Mouse (Mus musculus) neutrophil, adult 5-6 weeks (primary cell): ENCODE measurements around the gene Adgrb3. TPM values are rescaled to one million over a fixed set of nuclear protein-coding genes. Genes with fewer than 3 reads are reported as not detected.

Experiments
- ATAC-seq: fragments of 151-379, 151-347 bp; 2 replicates; pipeline ENCODE4 v1.8.0; 2017; ENCODE audit warnings: mild to moderate bottlenecking, moderate TSS enrichment; ENCODE audit not compliant: insufficient number of reproducible peaks, poor library complexity, low FRiP score, severe bottlenecking; ENCODE audit errors: extremely low read depth
- total RNA-seq: library from RNA; stranded (forward); fragments of 200-1000 nt; gene quantifications from 2 replicates; pipeline ENCODE4 v1.2.3, GENCODE M21; 2017

The Adgrb3 gene
- total RNA-seq, 1 experiment from 2014 or later, result 0.23 TPM

GRCm38 (mm10) chr1:25181881-25182280, 647.6 kb downstream of the Adgrb3 start:
- ATAC-seq, result no peak

DNA sequence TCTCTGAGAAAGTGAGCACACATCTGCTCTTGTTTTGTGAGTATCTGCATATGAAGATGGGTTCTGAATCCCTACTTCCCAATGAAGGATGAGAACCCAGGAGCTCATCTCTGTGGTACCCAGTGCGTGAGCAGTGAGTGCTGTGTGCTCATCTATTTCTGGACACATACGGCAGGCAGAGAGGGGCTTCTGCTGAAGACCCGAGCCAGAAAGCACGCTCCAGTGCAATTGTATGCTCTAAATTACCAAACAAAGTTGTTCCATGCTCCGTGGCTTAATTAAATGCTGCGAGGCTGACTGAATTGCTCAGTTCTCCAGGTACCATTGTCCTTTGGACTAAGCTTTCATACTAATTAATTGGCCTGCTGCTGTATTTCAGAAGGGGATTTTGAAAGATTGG, 648.9 kb downstream of the Adgrb3 start:
- no peak for ATAC-seq

DNA sequence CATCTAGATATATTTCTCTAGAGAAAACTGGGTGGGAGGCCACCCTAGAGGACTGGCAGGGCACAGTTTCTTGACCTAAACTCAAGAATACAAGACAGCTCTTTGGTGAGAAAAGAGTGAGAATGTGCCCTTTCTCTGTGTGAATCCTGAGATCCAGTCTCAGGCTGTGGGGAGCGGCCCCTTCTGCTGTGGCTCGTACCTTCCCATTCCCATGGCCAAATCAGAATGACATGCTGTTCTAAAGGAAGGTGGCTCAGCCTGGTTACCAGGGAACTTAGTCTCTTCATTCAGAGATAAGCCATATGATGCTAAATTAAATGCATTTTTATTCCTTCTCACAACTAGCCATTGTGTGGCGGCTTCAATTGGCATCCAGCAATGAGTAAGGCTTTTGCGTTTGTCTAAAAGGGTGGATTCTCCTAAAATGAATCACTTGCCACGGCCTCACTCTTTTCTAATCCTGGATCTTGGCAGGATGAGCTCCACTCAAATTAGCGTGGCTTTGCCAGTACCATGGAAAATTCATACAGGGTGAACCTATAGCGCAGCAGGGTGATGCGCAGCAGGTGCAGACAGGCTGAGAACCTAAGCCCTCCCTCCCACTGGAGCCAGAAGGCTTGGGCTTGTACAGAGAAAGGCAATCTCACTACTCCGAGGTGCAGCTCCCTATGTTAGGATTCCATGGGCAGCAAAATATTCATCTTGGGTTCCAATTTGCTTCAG, 649.5 kb downstream of the Adgrb3 start:
- no peak for ATAC-seq

- ATAC-seq, result no peak
Observed at GRCm38 (mm10) chr1:25178347-25179130, 651.0 kb downstream of the Adgrb3 start.

- no peak for ATAC-seq
Observed at GRCm38 (mm10) chr1:25167120-25167519, 662.4 kb downstream of the Adgrb3 start.

DNA sequence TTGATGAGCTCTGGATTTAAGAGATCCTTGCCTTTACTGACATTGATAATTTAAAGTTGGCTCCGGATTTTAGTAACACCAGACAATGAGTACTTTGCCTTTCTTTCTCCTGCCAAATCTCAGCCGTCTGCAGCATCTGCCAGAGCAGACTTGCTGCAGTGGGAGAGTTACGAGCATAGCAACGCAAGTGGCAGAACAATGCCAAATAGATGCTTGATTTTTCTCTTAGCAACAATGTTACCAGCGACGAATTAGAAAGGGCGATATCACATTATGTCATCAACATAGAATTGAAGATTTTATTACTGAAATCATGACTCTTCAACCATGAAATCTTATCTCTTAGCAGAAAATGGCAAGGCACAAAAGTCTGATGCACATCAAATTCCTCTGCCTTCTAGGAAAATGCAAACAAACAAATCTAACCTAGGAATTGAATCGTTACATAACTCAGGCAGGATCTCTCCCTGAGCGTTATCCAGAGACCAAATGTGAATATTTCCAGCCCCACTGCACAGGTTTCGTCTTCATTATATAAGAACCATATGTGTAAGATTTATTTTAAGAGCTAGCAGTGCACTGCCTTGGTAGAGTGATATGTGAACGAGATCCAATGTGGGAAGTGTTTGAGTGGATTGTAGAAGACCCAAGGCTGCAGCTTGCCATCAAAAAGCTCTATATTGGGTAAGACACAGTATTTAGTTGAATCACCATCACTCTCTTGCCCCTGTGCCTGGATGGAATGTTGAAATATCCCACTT, 663.3 kb downstream of the Adgrb3 start:
- ATAC-seq, result no peak

- ATAC-seq, result no peak
Observed at GRCm38 (mm10) chr1:25163561-25163960, 665.9 kb downstream of the Adgrb3 start.

GRCm38 (mm10) chr1:25146206-25146605, 683.3 kb downstream of the Adgrb3 start:
- ATAC-seq, result no peak

GRCm38 (mm10) chr1:25132150-25132824, 697.2 kb downstream of the Adgrb3 start:
- no peak for ATAC-seq

DNA sequence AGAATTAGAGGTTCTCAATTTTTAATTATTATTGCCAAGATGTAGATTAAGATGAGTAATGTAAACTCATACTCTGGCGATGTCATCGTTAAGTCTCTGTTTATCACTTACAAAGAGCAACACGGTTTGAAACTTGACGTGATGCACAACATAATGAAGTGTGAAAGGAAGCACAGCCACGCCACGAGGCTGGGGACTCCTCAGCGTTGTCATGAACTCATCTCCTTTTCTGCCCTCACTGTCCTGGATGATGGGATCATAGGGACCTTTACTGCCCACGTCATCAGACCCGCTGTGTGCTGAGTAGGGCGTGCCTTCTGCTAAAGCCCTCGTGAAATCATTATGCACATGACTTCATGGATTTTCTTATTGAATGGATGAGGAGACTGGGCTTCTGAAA, 714.0 kb downstream of the Adgrb3 start:
- ATAC-seq, result no peak

DNA sequence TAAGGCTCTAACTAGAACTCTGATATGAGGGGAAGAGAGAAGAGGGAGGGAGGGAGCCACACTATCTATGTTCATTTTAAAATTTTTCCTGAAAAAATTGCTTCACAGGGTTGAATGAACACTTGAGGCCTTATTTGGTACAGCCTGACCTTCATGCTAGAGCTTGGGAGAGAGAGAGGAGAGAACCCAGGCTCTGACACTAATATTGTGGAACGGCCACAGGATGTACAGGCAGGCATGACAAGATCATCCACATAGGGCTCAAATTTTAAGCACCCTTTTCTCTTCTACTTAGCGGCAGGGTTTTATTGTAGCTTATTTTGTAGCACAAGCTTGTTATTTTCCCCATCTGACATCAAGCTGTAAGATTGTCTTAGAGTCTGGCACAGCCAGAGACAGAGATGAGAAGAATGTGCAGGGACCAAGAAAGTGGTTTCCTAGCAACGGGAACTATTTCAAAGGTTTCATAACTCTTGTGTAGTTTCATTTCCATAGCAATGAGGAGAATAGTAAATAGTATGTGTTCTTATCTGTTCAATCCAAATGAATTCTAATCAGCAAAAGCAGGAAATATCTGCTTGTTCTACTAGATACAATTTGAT, 721.9 kb downstream of the Adgrb3 start:
- ATAC-seq, result no peak

DNA sequence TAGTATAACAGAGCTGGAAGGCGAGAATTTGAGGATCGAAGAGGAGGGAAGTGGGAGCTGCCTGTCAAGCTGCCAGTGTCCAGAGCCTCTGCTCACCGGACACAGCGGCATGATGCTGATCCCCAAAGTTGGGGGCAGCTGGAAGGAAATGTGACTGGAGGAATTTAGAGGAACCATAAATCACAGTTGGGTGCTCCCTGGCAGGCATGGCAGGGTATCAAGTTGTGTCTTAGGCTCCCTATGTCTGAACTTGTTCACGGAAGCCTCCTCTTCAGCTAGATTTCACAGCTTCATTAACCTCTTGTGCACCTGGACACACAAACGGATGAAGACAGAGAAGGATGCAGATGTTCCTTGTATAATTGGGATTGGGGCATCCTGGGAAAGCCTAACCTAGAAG, 722.8 kb downstream of the Adgrb3 start:
- no peak for ATAC-seq

- no peak for ATAC-seq
Observed at GRCm38 (mm10) chr1:25105367-25105766, 724.1 kb downstream of the Adgrb3 start.

DNA sequence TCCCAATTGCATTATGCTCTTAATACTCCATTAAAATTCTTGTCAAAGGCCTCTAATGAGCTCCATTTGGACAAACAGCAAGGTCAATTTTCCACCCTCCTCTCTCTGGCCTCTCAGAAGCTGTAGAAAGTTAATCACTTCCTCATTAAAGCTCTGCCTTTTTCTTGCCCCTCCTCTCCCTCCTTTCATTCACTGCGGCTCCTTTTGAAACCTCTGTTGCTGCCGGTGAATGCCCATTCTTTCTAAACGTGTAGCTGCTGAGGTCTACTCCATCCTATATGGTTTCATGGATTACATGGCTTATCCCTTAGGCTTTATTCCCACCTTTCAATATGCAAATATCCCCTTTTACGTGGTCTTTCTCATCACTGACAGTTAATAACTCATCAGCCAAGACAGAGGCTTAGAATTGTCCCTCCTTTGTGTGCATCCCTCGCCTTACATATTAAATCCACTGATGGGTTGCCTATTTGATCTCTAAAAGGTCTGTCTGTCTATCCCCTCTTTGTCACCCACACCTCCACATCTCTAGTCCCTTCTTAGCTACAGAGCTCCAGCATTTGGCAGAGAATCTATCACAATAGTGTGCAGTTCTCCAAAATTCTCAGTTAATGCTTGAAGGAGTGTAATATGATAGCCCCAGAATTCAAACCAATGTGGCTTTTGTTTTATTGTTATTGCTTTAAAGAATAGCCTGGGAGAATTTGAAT, 741.3 kb downstream of the Adgrb3 start:
- no peak for ATAC-seq

DNA sequence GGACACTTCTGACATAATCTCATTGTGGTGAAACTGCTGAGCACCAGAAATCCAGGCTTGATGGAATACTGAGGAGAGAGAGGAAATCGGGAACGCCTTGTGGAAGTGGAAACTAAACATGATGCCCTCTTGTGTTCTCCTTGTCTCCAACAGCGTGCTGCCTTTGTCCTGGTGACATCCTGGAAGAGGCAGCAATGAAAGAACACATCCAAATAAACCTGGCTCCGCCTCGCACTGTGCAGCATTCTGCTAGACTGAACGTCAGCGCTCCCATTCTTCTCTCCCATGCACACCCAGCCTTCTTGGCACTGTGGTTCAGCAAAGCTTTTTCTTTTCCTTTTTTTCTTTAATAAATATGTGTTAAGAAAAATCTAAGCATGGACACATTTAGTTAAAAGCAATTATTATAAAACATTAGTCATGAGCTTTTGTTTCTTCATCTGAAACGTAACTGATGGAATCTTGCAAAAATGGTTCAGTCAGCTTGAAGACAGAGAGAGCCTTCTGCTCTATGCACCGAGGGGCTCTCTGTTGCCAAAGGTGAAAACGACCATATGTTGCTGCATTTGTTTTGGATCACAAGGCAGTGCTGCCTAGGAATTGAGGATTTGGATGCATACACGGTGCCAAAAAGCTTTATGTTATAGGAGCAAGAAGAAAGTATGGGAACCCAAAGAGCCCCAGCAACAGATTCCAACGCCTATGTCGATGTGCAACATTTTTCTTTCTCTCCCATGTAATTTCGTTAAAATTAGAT, 743.7 kb downstream of the Adgrb3 start:
- ATAC-seq, result no peak

DNA sequence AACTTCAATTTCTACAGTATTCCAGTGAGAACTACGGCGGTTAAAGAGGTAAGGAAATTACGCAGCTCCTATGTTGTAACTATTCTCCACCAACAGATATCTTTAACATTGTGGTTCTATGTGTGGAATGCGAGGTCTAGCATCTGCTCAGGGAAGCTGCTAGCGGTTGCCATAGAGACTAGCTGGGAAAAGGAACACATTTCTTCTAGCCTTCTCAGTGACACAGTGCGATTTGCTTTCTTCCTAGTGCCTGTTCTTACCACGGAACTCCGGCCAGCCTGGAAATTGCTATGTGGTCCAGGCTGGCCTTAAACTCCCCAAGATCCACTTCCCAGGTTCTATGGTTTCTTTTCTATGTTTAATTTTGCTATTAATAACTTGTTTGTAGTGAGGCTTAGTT, 747.1 kb downstream of the Adgrb3 start:
- no peak for ATAC-seq

DNA sequence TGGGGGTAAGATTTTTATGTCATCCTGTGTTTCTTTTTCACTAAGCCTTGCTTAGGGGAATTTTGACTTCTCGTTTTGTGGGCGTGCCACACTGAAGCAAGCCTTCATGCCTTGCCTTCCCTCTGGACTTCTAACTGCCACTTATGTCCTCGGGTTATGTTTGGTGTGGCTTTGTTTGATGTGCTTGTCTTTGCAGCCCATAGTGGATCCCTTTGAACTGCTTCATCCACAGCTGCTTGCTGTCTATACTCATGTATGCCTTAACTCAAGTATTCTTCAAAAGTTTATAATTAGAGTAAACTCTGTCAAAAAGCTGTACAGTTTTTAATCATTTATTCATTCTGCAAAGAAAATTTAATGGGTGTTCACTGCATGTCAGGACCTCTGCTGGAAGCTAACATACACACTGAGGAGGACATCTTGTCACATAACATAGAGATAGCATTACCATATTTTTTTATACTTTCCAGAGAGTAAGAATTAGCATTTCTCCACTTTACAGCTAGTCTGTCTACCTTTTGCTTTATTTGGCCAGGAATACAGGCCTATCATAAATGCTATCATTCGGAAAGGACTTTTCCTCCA, 748.1 kb downstream of the Adgrb3 start:
- no peak for ATAC-seq
